Mouse (Mus musculus): ENCODE measurements around the gene Hspa4. TPM values are rescaled to one million over a fixed set of nuclear protein-coding genes. Genes with fewer than 3 reads are reported as not detected.
"Not testable (repeated sequence)": the region's sequence is repeated elsewhere in the genome, so short reads cannot be mapped to it uniquely, and the experiment has no call there.

Hspa4 gene
- polyA plus RNA-seq, 1 experiment: 99.3 TPM

GRCm38 (mm10) chr11:53318041-53318440 is 17.8 kb upstream of the Hspa4 start:
- Histone ChIP-seq H3ac (ENCODE audit: control insufficient read depth, insufficient read length) (no peak overlapping the region), H3K36me3 (ENCODE audit: control insufficient read depth, insufficient read depth) (no peaks in the 10 kb centered on the region), H3K27me3 (ENCODE audit: control insufficient read depth, insufficient read depth, insufficient read length) (no peaks in the 10 kb centered on the region), H3K4me2 (ENCODE audit: low read depth) (no peak overlapping the region), H3K79me2 (ENCODE audit: control insufficient read depth, insufficient read depth) (no peaks in the 10 kb centered on the region), H3K4me3 (no peak overlapping the region)
- TF ChIP-seq E2F4 (IDR thresholded peaks at IDR 0.05; ENCODE audit: insufficient read depth) (no peak), MAX (IDR thresholded peaks at IDR 0.05; ENCODE audit: low read depth) (no peak), SRF (IDR thresholded peaks at IDR 0.05; ENCODE audit: control insufficient read depth, insufficient read length, low read depth) (no peak), USF1 (IDR thresholded peaks at IDR 0.05; ENCODE audit: low read depth) (no peak), CEBPB (IDR thresholded peaks at IDR 0.05; ENCODE audit: insufficient read depth, poor library complexity, severe bottlenecking) (no peak), REST (IDR thresholded peaks at IDR 0.05; ENCODE audit: insufficient read depth, insufficient read length) (no peak), POLR2AphosphoS2 (IDR thresholded peaks at IDR 0.05; ENCODE audit: insufficient read length, low read depth) (no peak), MYOD1 (IDR thresholded peaks at IDR 0.05; ENCODE audit: control insufficient read depth in 1 of 3, insufficient read length in 2 of 3, low read depth in 2 of 3) (no peak), POLR2A (IDR thresholded peaks at IDR 0.05; ENCODE audit: insufficient read length, low read depth) (no peak)

- Histone ChIP-seq H3ac (ENCODE audit: control insufficient read depth, insufficient read length) (no peak overlapping the region), H3K27me3 (ENCODE audit: control insufficient read depth, insufficient read depth, insufficient read length) (no peaks in the 10 kb centered on the region), H3K79me2 (ENCODE audit: control insufficient read depth, insufficient read depth) (no peaks in the 10 kb centered on the region), H3K4me2 (ENCODE audit: low read depth) (no peak overlapping the region), H3K36me3 (ENCODE audit: control insufficient read depth, insufficient read depth) (no peaks in the 10 kb centered on the region), H3K4me3 (no peak overlapping the region)
- TF ChIP-seq TCF12 (IDR thresholded peaks at IDR 0.05; ENCODE audit: insufficient read depth, poor library complexity, severe bottlenecking) (no peak), MYOD1 (IDR thresholded peaks at IDR 0.05; ENCODE audit: control insufficient read depth in 1 of 3, insufficient read length in 2 of 3, low read depth in 2 of 3) (no peak), USF1 (IDR thresholded peaks at IDR 0.05; ENCODE audit: low read depth) (no peak), TCF3 (IDR thresholded peaks at IDR 0.05; ENCODE audit: insufficient read length, low read depth) (no peak), POLR2A (IDR thresholded peaks at IDR 0.05; ENCODE audit: insufficient read length, low read depth) (no peak), E2F4 (IDR thresholded peaks at IDR 0.05; ENCODE audit: insufficient read depth) (no peak), POLR2AphosphoS2 (IDR thresholded peaks at IDR 0.05; ENCODE audit: insufficient read length, low read depth) (no peak), MAX (IDR thresholded peaks at IDR 0.05; ENCODE audit: low read depth) (no peak), MYOG (IDR thresholded peaks at IDR 0.05; ENCODE audit: control insufficient read depth in 1 of 3, insufficient read depth in 1 of 3, insufficient read length in 2 of 3, low read depth in 2 of 3) (no peak), SRF (IDR thresholded peaks at IDR 0.05; ENCODE audit: control insufficient read depth, insufficient read length, low read depth) (no peak), REST (IDR thresholded peaks at IDR 0.05; ENCODE audit: insufficient read depth, insufficient read length) (no peak), CEBPB (IDR thresholded peaks at IDR 0.05; ENCODE audit: insufficient read depth, poor library complexity, severe bottlenecking) (no peak)
Observed at GRCm38 (mm10) chr11:53316996-53317395, 16.7 kb upstream of the Hspa4 start.

GRCm38 (mm10) chr11:53314770-53315173 is 14.5 kb upstream of the Hspa4 start:
- Histone ChIP-seq H3K79me2 (ENCODE audit: control insufficient read depth, insufficient read depth) (no peaks in the 10 kb centered on the region), H3K4me2 (ENCODE audit: low read depth) (no peak overlapping the region), H3K27me3 (ENCODE audit: control insufficient read depth, insufficient read depth, insufficient read length) (no peaks in the 10 kb centered on the region), H3ac (ENCODE audit: control insufficient read depth, insufficient read length) (no peak overlapping the region), H3K4me3 (no peak overlapping the region), H3K36me3 (ENCODE audit: control insufficient read depth, insufficient read depth) (no peaks in the 10 kb centered on the region)
- TF ChIP-seq MYOG (IDR thresholded peaks at IDR 0.05; ENCODE audit: control insufficient read depth in 1 of 3, insufficient read depth in 1 of 3, insufficient read length in 2 of 3, low read depth in 2 of 3) (no peak), REST (IDR thresholded peaks at IDR 0.05; ENCODE audit: insufficient read depth, insufficient read length) (no peak), USF1 (IDR thresholded peaks at IDR 0.05; ENCODE audit: low read depth) (no peak), CEBPB (IDR thresholded peaks at IDR 0.05; ENCODE audit: insufficient read depth, poor library complexity, severe bottlenecking) (no peak), POLR2AphosphoS2 (IDR thresholded peaks at IDR 0.05; ENCODE audit: insufficient read length, low read depth) (no peak), MYOD1 (IDR thresholded peaks at IDR 0.05; ENCODE audit: control insufficient read depth in 1 of 3, insufficient read length in 2 of 3, low read depth in 2 of 3) (no peak), MAX (IDR thresholded peaks at IDR 0.05; ENCODE audit: low read depth) (no peak), TCF12 (IDR thresholded peaks at IDR 0.05; ENCODE audit: insufficient read depth, poor library complexity, severe bottlenecking) (no peak), SRF (IDR thresholded peaks at IDR 0.05; ENCODE audit: control insufficient read depth, insufficient read length, low read depth) (no peak), E2F4 (IDR thresholded peaks at IDR 0.05; ENCODE audit: insufficient read depth) (no peak), POLR2A (IDR thresholded peaks at IDR 0.05; ENCODE audit: insufficient read length, low read depth) (no peak)

GRCm38 (mm10) chr11:53312823-53313222 is 12.6 kb upstream of the Hspa4 start:
- H3K4me3 ChIP-seq; H3K4me2 ChIP-seq (ENCODE audit: low read depth); H3K79me2 ChIP-seq (ENCODE audit: control insufficient read depth, insufficient read depth); H3K27me3 ChIP-seq (ENCODE audit: control insufficient read depth, insufficient read depth, insufficient read length); H3K36me3 ChIP-seq (ENCODE audit: control insufficient read depth, insufficient read depth); H3ac ChIP-seq (ENCODE audit: control insufficient read depth, insufficient read length): not testable (repeated sequence)

- no peak overlapping the region for H3K4me2 ChIP-seq (ENCODE audit: low read depth)
- no peak overlapping the region for H3K4me3 ChIP-seq
- H3K79me2 ChIP-seq (ENCODE audit: control insufficient read depth, insufficient read depth): no peaks in the 10 kb centered on the region
- TF ChIP-seq CEBPB (IDR thresholded peaks at IDR 0.05; ENCODE audit: insufficient read depth, poor library complexity, severe bottlenecking) (no peak), E2F4 (IDR thresholded peaks at IDR 0.05; ENCODE audit: insufficient read depth) (no peak), REST (IDR thresholded peaks at IDR 0.05; ENCODE audit: insufficient read depth, insufficient read length) (no peak)
- H3K27me3 ChIP-seq (ENCODE audit: control insufficient read depth, insufficient read depth, insufficient read length): no peaks in the 10 kb centered on the region
- no peaks in the 10 kb centered on the region for H3K36me3 ChIP-seq (ENCODE audit: control insufficient read depth, insufficient read depth)
- no peak overlapping the region for H3ac ChIP-seq (ENCODE audit: control insufficient read depth, insufficient read length)
Observed at GRCm38 (mm10) chr11:53311385-53311784, 11.1 kb upstream of the Hspa4 start.

Measured in myocyte (in vitro differentiated cells).